Mouse (Mus musculus) bone marrow, adult 2 months (tissue): ENCODE data around the gene Aldh1a7.

Experiments
- CTCF ChIP-seq: fragments of 200-500 bp; IDR thresholded peaks from 2 replicates; pipeline ENCODE4 v1.5.1; 2011; ENCODE audit warnings: low read length, control low read depth; ENCODE audit not compliant: control insufficient read depth, insufficient read depth
- POLR2A ChIP-seq: fragments of 200-500 bp; IDR thresholded peaks from 2 replicates; pipeline ENCODE4 v1.6.1; 2011; ENCODE audit warnings: low read depth, mild to moderate bottlenecking, control low read depth, low read length, borderline replicate concordance; ENCODE audit not compliant: control insufficient read depth

DNA sequence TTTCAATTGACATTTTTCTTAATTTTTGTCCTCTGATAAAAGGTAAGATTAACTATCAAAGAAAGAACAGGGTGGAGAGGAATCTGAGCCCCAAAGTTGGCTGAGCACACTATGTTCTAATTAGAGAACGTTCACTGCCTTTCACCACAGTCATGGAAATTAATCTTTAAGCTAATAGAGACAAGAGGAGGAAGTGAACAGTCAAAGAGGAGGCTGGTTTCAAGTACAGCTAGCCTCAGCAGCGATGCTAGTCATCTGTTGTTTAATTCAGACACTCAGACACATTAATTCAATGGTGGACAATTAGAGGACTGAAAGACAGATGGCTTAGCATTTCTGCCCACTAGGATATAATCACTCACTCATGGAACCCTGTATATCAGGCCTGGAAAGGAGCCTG lies 77.4 kb downstream of the Aldh1a7 start:
- TF ChIP-seq POLR2A (no peak), CTCF (no peak)
